Mouse (Mus musculus): Measurements from ENCODE around the gene Elp5.

The Elp5 gene

GRCm38 (mm10) chr11:69939731-69940130 is 42.6 kb downstream of the Elp5 start:
- in situ Hi-C loops (cut with MboI; ENCODE audit: unreplicated experiment in 2 of 2), result loop anchor here (10.0 kb wide), 2 partner anchors 75 to 175 kb away; partner anchors contain the start of genes Acadvl (in 1 of the 2) and Dlg4 (in 1 of the 2)

- in situ Hi-C loops (cut with MboI; ENCODE audit: unreplicated experiment in 2 of 2), result loop anchor here (10.0 kb wide), 2 partner anchors 76 to 176 kb away; partner anchors contain the start of genes Acadvl (in 1 of the 2) and Dlg4 (in 1 of the 2)
These were observed 43.1 kb downstream of the Elp5 start for GRCm38 (mm10) chr11:69939181-69939580.

GRCm38 (mm10) chr11:69938401-69938979 is 43.8 kb downstream of the Elp5 start:
- in situ Hi-C loops (cut with MboI; ENCODE audit: unreplicated experiment in 2 of 2), result loop anchor here (10.0 kb wide), 2 partner anchors 76 to 176 kb away; partner anchors contain the start of genes Acadvl (in 1 of the 2) and Dlg4 (in 1 of the 2)

- in situ Hi-C loops (cut with MboI; ENCODE audit: unreplicated experiment in 2 of 2), result loop anchor here (10.0 kb wide), 2 partner anchors 77 to 177 kb away; partner anchors contain the start of genes Acadvl (in 1 of the 2) and Dlg4 (in 1 of the 2)
These were observed 44.5 kb downstream of the Elp5 start for GRCm38 (mm10) chr11:69937834-69938233.

GRCm38 (mm10) chr11:69937385-69937784 is 44.9 kb downstream of the Elp5 start:
- in situ Hi-C loops (cut with MboI; ENCODE audit: unreplicated experiment in 2 of 2), result loop anchor here (10.0 kb wide), 2 partner anchors 77 to 177 kb away; partner anchors contain the start of genes Acadvl (in 1 of the 2) and Dlg4 (in 1 of the 2)

- in situ Hi-C loops (cut with MboI; ENCODE audit: unreplicated experiment in 2 of 2), result loop anchor here (10.0 kb wide), 2 partner anchors 78 to 178 kb away; partner anchors contain the start of genes Acadvl (in 1 of the 2) and Dlg4 (in 1 of the 2)
These were observed 45.5 kb downstream of the Elp5 start for GRCm38 (mm10) chr11:69936714-69937347.

- in situ Hi-C loops (cut with MboI; ENCODE audit: unreplicated experiment in 2 of 2), result loop anchor here (10.0 kb wide), 2 partner anchors 79 to 179 kb away; partner anchors contain the start of genes Acadvl (in 1 of the 2) and Dlg4 (in 1 of the 2)
These were observed 46.2 kb downstream of the Elp5 start for GRCm38 (mm10) chr11:69936156-69936555.

- in situ Hi-C loops (cut with MboI; ENCODE audit: unreplicated experiment in 2 of 2), result loop anchor here (10.0 kb wide), 2 partner anchors 79 to 179 kb away; partner anchors contain the start of genes Acadvl (in 1 of the 2) and Dlg4 (in 1 of the 2)
These were observed 47.0 kb downstream of the Elp5 start, which contains the start of gene Ybx2 for GRCm38 (mm10) chr11:69935137-69935879. Ybx2 (plus strand) TSS chr11:69935796.

GRCm38 (mm10) chr11:69934681-69935080 is 47.6 kb downstream of the Elp5 start:
- in situ Hi-C loops (cut with MboI; ENCODE audit: unreplicated experiment in 2 of 2), result loop anchor here (10.0 kb wide), 2 partner anchors 80 to 180 kb away; partner anchors contain the start of genes Acadvl (in 1 of the 2) and Dlg4 (in 1 of the 2)

GRCm38 (mm10) chr11:69934169-69934568 is 48.1 kb downstream of the Elp5 start:
- in situ Hi-C loops (cut with MboI; ENCODE audit: unreplicated experiment in 2 of 2), result loop anchor here (10.0 kb wide), 2 partner anchors 81 to 181 kb away; partner anchors contain the start of genes Acadvl (in 1 of the 2) and Dlg4 (in 1 of the 2)

GRCm38 (mm10) chr11:69933066-69933465 is 49.3 kb downstream of the Elp5 start:
- in situ Hi-C loops (cut with MboI; ENCODE audit: unreplicated experiment in 2 of 2), result loop anchor here (10.0 kb wide), 2 partner anchors 82 to 182 kb away; partner anchors contain the start of genes Acadvl (in 1 of the 2) and Dlg4 (in 1 of the 2)

- in situ Hi-C loops (cut with MboI; ENCODE audit: unreplicated experiment in 2 of 2), result loop anchor here (10.0 kb wide), 2 partner anchors 83 to 183 kb away; partner anchors contain the start of genes Acadvl (in 1 of the 2) and Dlg4 (in 1 of the 2)
These were observed 50.1 kb downstream of the Elp5 start for GRCm38 (mm10) chr11:69932254-69932653.

GRCm38 (mm10) chr11:69931769-69932168 is 50.5 kb downstream of the Elp5 start:
- in situ Hi-C loops (cut with MboI; ENCODE audit: unreplicated experiment in 2 of 2), result loop anchor here (10.0 kb wide), 2 partner anchors 83 to 183 kb away; partner anchors contain the start of genes Acadvl (in 1 of the 2) and Dlg4 (in 1 of the 2)

- in situ Hi-C loops (cut with MboI; ENCODE audit: unreplicated experiment in 2 of 2), result loop anchor here (10.0 kb wide), 2 partner anchors 84 to 184 kb away; partner anchors contain the start of genes Acadvl (in 1 of the 2) and Dlg4 (in 1 of the 2)
These were observed 51.3 kb downstream of the Elp5 start for GRCm38 (mm10) chr11:69930967-69931537.

- in situ Hi-C loops (cut with MboI; ENCODE audit: unreplicated experiment in 2 of 2), result loop anchor here (10.0 kb wide), 2 partner anchors 85 to 185 kb away; partner anchors contain the start of genes Acadvl (in 1 of the 2) and Dlg4 (in 1 of the 2)
These were observed 52.1 kb downstream of the Elp5 start for GRCm38 (mm10) chr11:69930176-69930575.

- in situ Hi-C loops (cut with MboI; ENCODE audit: unreplicated experiment in 2 of 2), result loop anchor here (10.0 kb wide), 2 partner anchors 85 to 185 kb away; partner anchors contain the start of genes Acadvl (in 1 of the 2) and Dlg4 (in 1 of the 2)
These were observed 52.6 kb downstream of the Elp5 start for GRCm38 (mm10) chr11:69929712-69930111.

GRCm38 (mm10) chr11:69927501-69927900 is 54.8 kb downstream of the Elp5 start:
- in situ Hi-C loops (cut with MboI; ENCODE audit: unreplicated experiment in 2 of 2), result no loop called here

- in situ Hi-C loops (cut with MboI; ENCODE audit: unreplicated experiment in 2 of 2), result loop anchor here (5.0 kb wide), 2 partner anchors 40 to 250 kb away; partner anchors contain the start of genes Kctd11 (in 2 of the 2) and Eif4a1 (in 1 of the 2)
These were observed 59.5 kb downstream of the Elp5 start for GRCm38 (mm10) chr11:69922796-69923195.
